Mouse (Mus musculus) c-Kit-positive CD71-positive TER-119-positive erythroid progenitor cells, embryonic 14.5 days (primary cell): ENCODE measurements at regions not wholly inside any gene's neighbourhood (a gene's known extent, or its start where the extent isn't known, plus 50 kb on each side); places are given as distances from the start of the nearest gene placed in this dataset.

Experiments used
- DNase-seq: peaks from one replicate; pipeline ENCODE4 v3.0.0-alpha.2; 2013; ENCODE audit warnings: low spot score

DNA sequence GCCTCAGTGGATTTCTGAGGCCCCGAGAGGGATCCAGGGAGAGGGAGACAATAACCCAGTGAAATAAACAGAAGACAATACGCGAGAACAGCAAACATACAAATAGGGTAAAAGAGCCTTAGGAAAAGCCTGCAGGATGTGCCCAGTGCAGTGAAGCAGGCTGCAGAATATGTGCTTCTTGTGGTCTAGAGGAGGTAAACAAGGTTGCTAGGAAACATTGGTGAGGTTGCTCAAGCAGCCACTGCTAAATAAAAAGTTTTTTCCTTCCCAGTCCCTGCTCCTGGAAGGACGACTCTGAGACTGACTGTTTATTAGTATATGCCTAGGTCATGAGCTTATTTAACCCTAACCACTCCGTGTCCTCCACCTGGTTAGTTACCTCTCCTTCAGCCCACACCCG, 201.5 kb downstream of the Gadd45g start:
- no peak for DNase-seq

GRCm38 (mm10) chr13:52048777-52049176, 202.3 kb downstream of the Gadd45g start:
- DNase-seq: no peak

- DNase-seq: no peak
Measured at GRCm38 (mm10) chr13:52049249-52049648, 202.8 kb downstream of the Gadd45g start.

DNA sequence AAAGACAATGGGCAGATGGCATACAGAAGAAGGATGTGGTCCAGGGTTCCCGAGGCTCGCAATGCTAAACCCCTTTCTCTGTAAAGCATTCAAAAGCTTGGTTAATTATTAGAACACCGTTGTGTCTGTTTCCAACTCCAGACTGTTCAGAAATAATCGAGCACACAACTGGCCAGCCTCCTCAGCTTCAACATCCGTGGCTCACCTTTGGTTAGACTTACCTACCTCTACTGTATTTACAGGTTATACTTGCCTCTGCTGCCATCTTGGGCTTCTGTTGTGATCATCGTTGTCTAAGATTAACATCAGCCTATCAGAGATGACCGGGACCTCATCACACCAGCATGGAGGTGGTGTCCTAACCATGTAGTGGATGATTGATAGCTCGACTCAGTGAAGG, 209.3 kb downstream of the Gadd45g start:
- no peak for DNase-seq

DNA sequence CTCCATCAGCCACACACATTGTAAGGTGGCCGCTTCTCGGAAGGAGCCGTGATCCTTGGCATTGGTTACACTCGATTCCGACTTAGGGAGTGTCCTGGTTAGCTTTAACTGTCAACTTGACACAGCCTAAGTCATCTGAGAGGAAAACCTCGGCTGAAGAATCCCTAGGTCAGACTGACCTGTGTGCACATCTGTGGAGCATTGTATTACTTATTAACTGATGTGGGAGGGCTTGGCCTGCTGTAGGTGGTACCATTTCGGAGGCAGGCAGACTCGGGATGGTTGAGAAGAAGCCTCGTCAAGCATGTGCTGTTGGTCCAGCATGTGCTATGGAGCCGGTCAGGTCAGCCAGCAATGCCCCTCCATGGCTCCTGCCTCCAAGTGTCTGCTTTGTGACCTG, 211.0 kb downstream of the Gadd45g start:
- no peak for DNase-seq

GRCm38 (mm10) chr13:52059756-52060417, 213.4 kb downstream of the Gadd45g start:
- no peak for DNase-seq

GRCm38 (mm10) chr13:52060418-52060870, 214.0 kb downstream of the Gadd45g start:
- DNase-seq: no peak

DNA sequence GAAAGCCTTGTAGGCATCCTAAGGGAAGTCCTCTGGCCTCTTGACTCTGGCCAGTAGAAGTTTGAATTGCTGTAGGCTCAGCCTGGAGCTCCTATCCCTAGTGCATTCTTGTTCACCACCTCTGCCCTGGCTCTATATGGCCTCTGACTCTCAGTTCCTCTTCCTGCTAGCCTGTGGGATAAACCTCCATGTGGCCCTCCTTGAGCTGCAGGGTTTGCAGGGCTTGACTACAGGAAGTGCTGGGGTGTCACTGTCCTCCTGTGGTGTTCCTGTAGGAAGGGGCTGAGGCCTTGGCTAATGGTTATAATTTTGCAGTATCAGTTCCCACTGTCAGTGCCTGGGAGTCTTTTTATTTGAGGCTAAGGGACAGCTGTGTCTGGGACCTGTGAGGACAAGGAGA, 215.0 kb downstream of the Gadd45g start:
- DNase-seq: no peak

DNA sequence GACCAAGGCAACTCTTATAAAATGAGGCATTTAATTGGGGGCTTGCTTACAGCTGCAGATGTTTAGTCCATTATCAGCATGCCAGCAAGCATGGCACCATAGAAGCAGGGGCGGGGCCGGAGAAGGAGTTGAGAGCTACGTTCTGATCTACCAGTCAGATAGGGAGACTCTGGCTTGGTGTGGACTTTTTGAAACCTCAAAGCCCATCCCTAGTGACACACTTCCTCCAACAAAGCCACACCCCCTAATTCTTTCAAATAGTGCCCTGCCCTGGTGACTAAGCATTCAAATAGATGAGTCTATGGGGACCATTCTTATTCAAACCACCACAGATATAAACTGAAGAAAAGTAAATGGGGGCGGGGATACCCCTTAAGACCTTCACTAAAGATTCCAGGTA, 215.4 kb downstream of the Gadd45g start:
- peak; percentile 20 for DNase-seq

GRCm38 (mm10) chr13:52062576-52062975, 216.1 kb downstream of the Gadd45g start:
- DNase-seq: no peak

GRCm38 (mm10) chr13:52065274-52065673, 218.8 kb downstream of the Gadd45g start:
- no peak for DNase-seq

DNA sequence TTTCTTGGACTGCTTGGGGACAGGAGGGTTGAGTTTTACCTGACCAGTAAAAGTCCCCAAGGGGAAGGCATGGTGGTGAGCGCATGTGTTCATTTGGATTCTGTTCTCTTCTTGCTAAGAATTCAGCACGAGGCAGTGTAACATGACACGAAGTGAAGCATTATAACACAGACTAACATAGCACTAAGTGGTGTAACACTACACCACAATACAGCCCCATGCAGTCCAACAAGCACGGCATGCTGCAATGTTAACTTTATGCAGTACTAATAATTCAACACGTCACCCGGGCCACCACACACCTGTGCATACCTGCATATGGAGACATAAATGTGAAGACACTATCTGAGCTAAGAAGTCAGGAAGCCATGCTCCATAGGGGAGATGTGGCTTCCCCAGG, 219.2 kb downstream of the Gadd45g start:
- no peak for DNase-seq

- DNase-seq: no peak
Measured at GRCm38 (mm10) chr13:52067048-52067447, 220.6 kb downstream of the Gadd45g start.

- DNase-seq: no peak
Measured at GRCm38 (mm10) chr13:52068886-52069439, 222.5 kb downstream of the Gadd45g start.

DNA sequence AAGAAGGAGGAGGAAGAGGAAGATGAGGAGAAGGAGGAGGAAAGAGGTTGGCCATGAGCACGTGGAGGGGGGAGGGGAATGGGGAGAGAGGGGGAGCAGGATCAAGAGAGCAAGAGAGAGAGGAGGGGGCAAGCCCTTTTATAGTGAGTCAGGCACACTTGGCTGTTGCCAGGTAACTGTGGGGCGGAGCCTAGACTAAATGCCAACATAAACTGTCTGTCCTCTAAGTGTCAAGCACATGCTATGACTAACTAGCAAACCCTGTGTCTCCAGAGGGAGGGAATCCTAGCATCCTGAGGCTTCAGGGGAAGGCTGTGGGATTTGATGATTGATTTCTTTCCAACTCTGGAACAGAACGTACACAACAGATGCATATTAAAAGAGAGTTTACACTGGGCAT, 223.2 kb downstream of the Gadd45g start:
- no peak for DNase-seq

- no peak for DNase-seq
Measured at GRCm38 (mm10) chr13:52070731-52071663, 224.5 kb downstream of the Gadd45g start.

GRCm38 (mm10) chr13:52077616-52078015, 231.1 kb downstream of the Gadd45g start:
- DNase-seq: no peak

DNA sequence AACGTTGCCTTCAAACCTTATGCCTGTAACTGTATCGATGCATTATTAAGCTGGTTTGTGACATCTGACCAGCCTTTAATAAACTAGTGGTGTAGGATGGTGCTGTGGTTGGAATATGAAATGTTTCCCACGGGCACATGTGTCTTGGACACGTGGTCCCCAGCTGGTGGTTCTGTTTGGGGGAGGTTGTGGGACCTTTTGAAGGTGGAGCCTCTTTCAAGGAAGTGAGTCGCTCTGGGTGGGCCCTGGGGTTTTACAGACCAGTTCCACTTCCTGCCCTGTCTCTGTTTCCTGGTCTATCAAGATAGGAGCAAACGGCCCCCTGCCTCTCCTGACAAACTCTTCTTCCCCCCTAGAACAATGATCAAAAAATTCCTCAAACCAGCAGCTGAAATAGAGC, 232.1 kb downstream of the Gadd45g start:
- no peak for DNase-seq

DNA sequence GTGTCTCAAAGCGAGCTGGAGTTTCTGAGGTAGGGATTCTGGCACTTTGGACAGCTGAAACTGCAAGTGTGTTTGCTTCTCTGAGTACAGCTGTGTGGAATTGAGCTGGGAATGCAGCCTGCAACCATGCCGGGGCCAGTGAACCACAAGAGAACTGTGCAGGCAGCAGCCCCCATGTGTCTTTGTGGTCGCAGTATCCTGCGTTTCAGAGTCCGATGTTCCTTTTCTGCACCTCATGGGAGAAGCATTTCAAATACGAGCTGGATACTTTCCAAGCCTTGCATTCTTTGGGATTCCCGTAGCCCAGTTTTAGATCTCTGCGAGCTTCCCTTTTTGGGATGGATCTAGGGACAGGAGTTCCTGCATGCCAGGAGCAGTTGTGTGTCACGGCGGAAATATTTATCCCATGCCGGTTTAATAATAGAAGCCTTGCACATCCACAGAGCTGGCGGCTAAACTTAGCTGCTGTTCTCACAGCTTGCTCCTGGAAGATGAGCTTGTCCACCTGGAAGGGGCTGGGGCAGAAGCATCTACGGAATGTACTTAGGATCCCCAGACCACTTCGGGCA, 233.3 kb downstream of the Gadd45g start:
- DNase-seq: no peak

DNA sequence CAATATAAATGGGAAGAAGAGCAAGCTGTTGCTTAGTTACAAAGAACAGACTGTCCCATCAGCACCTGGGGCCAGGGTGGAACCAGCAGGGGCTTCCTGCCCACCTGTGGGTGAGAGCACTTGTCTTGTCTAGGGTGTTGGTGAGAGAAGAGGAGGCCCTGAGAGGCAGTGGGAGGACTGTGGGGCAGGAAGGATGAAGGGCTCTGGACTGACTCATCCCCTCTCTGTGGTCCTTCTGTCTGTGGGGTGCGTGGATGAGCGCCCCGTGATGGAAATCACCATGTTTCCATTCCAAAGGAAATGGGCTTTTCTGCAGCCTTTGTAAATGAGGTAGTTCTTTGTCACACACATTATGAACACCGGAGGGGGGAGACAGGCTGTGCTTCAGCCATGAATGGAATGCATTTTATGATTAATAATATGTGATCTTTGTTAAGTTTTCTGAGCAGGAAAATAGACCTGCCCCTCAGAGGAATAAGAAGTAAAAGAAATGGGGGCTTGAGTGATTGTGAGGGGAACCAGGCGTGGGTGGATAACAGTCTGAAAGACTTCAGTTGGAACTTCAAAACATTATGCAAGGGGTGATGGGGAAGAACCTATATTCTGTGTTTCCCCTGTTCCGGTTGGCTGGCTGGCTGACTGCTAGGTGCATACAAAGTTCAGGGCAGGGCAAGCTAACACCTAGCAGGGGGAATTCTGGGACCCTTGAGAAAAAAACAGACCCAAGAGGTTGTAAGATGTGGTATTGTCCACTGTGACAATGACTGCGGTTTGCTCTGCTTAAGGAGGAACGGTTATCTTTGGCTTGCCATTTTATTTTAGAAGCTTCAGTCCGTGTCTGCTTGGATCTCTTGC, 237.3 kb downstream of the Gadd45g start:
- no peak for DNase-seq

DNA sequence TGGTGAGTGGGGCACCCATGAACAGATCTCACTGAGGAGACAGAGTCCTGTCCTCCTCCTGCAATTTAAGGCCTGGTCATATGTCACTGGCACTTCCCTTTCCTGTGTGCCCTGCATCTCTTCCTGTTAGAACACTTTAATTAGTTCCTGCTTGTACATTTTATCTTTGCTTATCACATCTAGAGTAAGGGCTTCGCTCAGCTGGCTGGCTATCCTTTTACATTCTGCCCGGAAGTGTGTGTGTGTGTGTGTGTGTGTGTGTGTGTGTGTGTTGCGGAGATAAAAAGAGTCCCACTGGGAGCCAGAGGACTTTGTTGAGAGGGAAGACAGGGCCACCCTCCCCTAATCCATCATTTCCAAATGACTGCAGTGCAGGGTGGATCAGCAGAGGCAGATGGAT, 238.6 kb downstream of the Gadd45g start:
- no peak for DNase-seq

DNA sequence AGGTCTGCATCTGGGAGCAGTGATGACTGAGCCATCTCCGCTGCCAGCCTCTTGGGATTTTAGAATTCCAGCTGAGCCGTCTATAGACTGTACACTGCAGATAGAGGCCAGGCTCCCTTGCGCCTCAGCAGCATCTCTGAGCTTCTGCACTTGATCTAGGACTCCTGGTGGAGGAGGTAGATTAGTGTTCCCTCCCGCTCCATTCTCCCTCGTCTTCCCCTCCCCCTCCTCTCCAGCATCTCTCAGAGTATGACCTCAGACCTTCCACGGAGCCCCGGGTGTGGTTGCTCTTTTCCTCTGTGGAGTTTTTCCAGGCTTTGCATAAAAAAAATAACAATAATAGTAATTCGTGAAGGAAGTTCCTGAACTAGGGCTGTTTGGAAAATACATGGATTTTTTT, 241.8 kb downstream of the Gadd45g start:
- no peak for DNase-seq
